Mouse (Mus musculus) lung, adult 10 weeks (tissue): Measurements from ENCODE around the gene Kif7. TPM values are rescaled to one million over a fixed set of nuclear protein-coding genes. Genes with fewer than 3 reads are reported as not detected.

ENCODE experiments used
- polyA plus RNA-seq: library from polyadenylated mRNA; stranded (reverse); fragments of 350-450 nt; fragmentation: Illumina TruSeq; extraction: RNeasy Lipid Tissue Mini Kit (QIAGEN cat#74804); gene quantifications from one replicate; pipeline ENCODE4 v1.2.3, GENCODE M21; 2014; ENCODE audit warnings: low read depth, low replicate concordance; ENCODE audit not compliant: insufficient read depth

Gene Kif7
- polyA plus RNA-seq = 1.1 TPM

GRCm38 (mm10) chr7:79715187-79715981 lies at the start of gene Kif7:
Kif7 (minus strand) TSS chr7:79715720.

GRCm38 (mm10) chr7:79742659-79743536 lies 27.4 kb upstream of the Kif7 start, which contains the start of the genes Pex11a and Wdr93:
Pex11a (minus strand) TSS chr7:79743131.
Wdr93 (plus strand) TSS chr7:79743163.

GRCm38 (mm10) chr7:79732622-79733021 lies 17.1 kb upstream of the Kif7 start, which contains the start of gene Plin1:
Plin1 (minus strand) TSS chr7:79732903.

GRCm38 (mm10) chr7:79659578-79660290 lies 55.8 kb downstream of the Kif7 start, which contains the start of gene Ticrr:
Ticrr (plus strand) TSS chr7:79660196.

Other genes with a start within 250 kb of the Kif7 start
- 25.9 TPM for gene Polg, start 249.4 kb downstream of the Kif7 start, polyA plus RNA-seq
- gene Rhcg, start 98.1 kb downstream of the Kif7 start, polyA plus RNA-seq = not detected
- gene Ticrr, start 55.5 kb downstream of the Kif7 start, polyA plus RNA-seq = 0.10 TPM
- gene Plin1, start 17.2 kb upstream of the Kif7 start, polyA plus RNA-seq = 18.6 TPM
- gene Pex11a, start 27.4 kb upstream of the Kif7 start, polyA plus RNA-seq = 13.4 TPM
- gene Wdr93, start 27.4 kb upstream of the Kif7 start, polyA plus RNA-seq = 2.8 TPM
- 1.4 TPM for gene Mesp1, start 78.1 kb upstream of the Kif7 start, polyA plus RNA-seq
- gene Mesp2, start 95.0 kb upstream of the Kif7 start, polyA plus RNA-seq = 2.4 TPM
- 74.8 TPM for gene Anpep, start 145.3 kb upstream of the Kif7 start, polyA plus RNA-seq
- 8.3 TPM for gene Ap3s2, start 204.9 kb upstream of the Kif7 start, polyA plus RNA-seq
- gene Arpin, start 219.6 kb upstream of the Kif7 start, polyA plus RNA-seq = 16.0 TPM